Mouse (Mus musculus): ENCODE measurements at regions not wholly inside any gene's neighbourhood (a gene's known extent, or its start where the extent isn't known, plus 50 kb on each side); places are given as distances from the start of the nearest gene placed in this dataset.

- H3K36me3 ChIP-seq = no peaks in the 10 kb centered on the region
- H3K27ac ChIP-seq (replicated peaks) = no peak overlapping the region
- WGBS = 83% methylated on average over 9 of the region's 9 CpGs
- ATAC-seq (ENCODE audit: low FRiP score, low read depth) = no peak
- H3K4me3 ChIP-seq = no peak overlapping the region
- no peak overlapping the region for H3K4me2 ChIP-seq (replicated peaks)
- no peaks in the 10 kb centered on the region for H3K27me3 ChIP-seq
- no peaks in the 10 kb centered on the region for H3K4me1 ChIP-seq
- H3K9ac ChIP-seq (replicated peaks) = no peak overlapping the region
- no peaks in the 10 kb centered on the region for H3K9me3 ChIP-seq
Measured at GRCm38 (mm10) chr7:37305463-37305862, 468.0 kb downstream of the Zfp536 start.

GRCm38 (mm10) chr7:37307191-37307590 is 466.2 kb downstream of the Zfp536 start:
- 84% methylated on average over 4 of the region's 4 CpGs for WGBS
- Histone ChIP-seq H3K27ac (replicated peaks) (no peak overlapping the region), H3K27me3 (no peaks in the 10 kb centered on the region), H3K4me2 (replicated peaks) (no peak overlapping the region), H3K4me3 (no peak overlapping the region), H3K9ac (replicated peaks) (no peak overlapping the region), H3K4me1 (0 out of 2 replicates have a peak, but pooled peaks cover 3% of the 10 kb centered on the region), H3K9me3 (no peaks in the 10 kb centered on the region), H3K36me3 (no peaks in the 10 kb centered on the region)
- no peak for ATAC-seq (ENCODE audit: low FRiP score, low read depth)

GRCm38 (mm10) chr7:37324653-37325052 is 448.8 kb downstream of the Zfp536 start:
- peaks cover 2% of the 10 kb centered on the region; the same call in 1 of the 2 replicates for H3K4me1 ChIP-seq

GRCm38 (mm10) chr7:37333451-37333850 is 440.0 kb downstream of the Zfp536 start:
- Histone ChIP-seq H3K4me3 (no peak overlapping the region), H3K27me3 (peaks cover 13% of the 10 kb centered on the region), H3K9ac (replicated peaks) (no peak overlapping the region), H3K9me3 (no peaks in the 10 kb centered on the region), H3K27ac (replicated peaks) (no peak overlapping the region), H3K4me2 (replicated peaks) (no peak overlapping the region), H3K36me3 (no peaks in the 10 kb centered on the region), H3K4me1 (peaks cover 37% of the 10 kb centered on the region)
- ATAC-seq (ENCODE audit: low FRiP score, low read depth) = no peak
- 78% methylated on average over 16 of the region's 16 CpGs for WGBS

More at GRCm38 (mm10) chr7:37324653-37325052, 448.8 kb downstream of the Zfp536 start:
- H3K9ac ChIP-seq (replicated peaks) = no peak overlapping the region
- H3K36me3 ChIP-seq = no peaks in the 10 kb centered on the region
- no peak overlapping the region for H3K4me3 ChIP-seq
- no peaks in the 10 kb centered on the region for H3K9me3 ChIP-seq
- H3K27me3 ChIP-seq = no peaks in the 10 kb centered on the region
- 86% methylated on average over 7 of the region's 7 CpGs for WGBS
- H3K4me2 ChIP-seq (replicated peaks) = no peak overlapping the region
- H3K27ac ChIP-seq (replicated peaks) = no peak overlapping the region
- ATAC-seq (ENCODE audit: low FRiP score, low read depth) = no peak

- Histone ChIP-seq H3K4me2 (replicated peaks) (no peak overlapping the region), H3K36me3 (no peaks in the 10 kb centered on the region), H3K4me3 (no peak overlapping the region), H3K9ac (replicated peaks) (no peak overlapping the region), H3K9me3 (no peaks in the 10 kb centered on the region), H3K27ac (replicated peaks) (no peak overlapping the region), H3K27me3 (peaks cover 17% of the 10 kb centered on the region), H3K4me1 (peaks cover 42% of the 10 kb centered on the region)
- no peak for ATAC-seq (ENCODE audit: low FRiP score, low read depth)
- 59% methylated on average over 7 of the region's 7 CpGs for WGBS
Measured at GRCm38 (mm10) chr7:37335212-37335611, 438.2 kb downstream of the Zfp536 start.

GRCm38 (mm10) chr7:37336171-37336850 is 437.1 kb downstream of the Zfp536 start:
- ATAC-seq (ENCODE audit: low FRiP score, low read depth) = peak; percentile 44
- H3K9ac ChIP-seq (replicated peaks) = no peak overlapping the region; the same call in 1 of the 2 replicates
- H3K4me3 ChIP-seq = peak overlapping the region; percentile 35
- no peaks in the 10 kb centered on the region for H3K36me3 ChIP-seq
- H3K27me3 ChIP-seq = peaks cover 28% of the 10 kb centered on the region
- H3K4me1 ChIP-seq = peaks cover 42% of the 10 kb centered on the region
- peak overlapping the region; percentile 58 for H3K4me2 ChIP-seq (replicated peaks)
- H3K27ac ChIP-seq (replicated peaks) = 0 out of 2 replicates have a peak overlapping the region, but pooled peaks have one; percentile 10
- 8% methylated on average over 12 of the region's 12 CpGs for WGBS
- H3K9me3 ChIP-seq = no peaks in the 10 kb centered on the region

GRCm38 (mm10) chr7:37336851-37337531 is 436.4 kb downstream of the Zfp536 start:
- H3K4me1 ChIP-seq = peaks cover 42% of the 10 kb centered on the region
- peak overlapping the region; percentile 58 for H3K4me2 ChIP-seq (replicated peaks)
- H3K36me3 ChIP-seq = no peaks in the 10 kb centered on the region
- ATAC-seq (ENCODE audit: low FRiP score, low read depth) = 0 out of 2 replicates have a peak, but pooled peaks have one; percentile 38
- peak overlapping the region; percentile 35 for H3K4me3 ChIP-seq
- WGBS = 4% methylated on average over 28 of the region's 28 CpGs
- 0 out of 2 replicates have a peak overlapping the region, but pooled peaks have one; percentile 20 for H3K27ac ChIP-seq (replicated peaks)
- peak overlapping the region; percentile 45; the same call in 1 of the 2 replicates for H3K9ac ChIP-seq (replicated peaks)
- H3K27me3 ChIP-seq = peaks cover 30% of the 10 kb centered on the region
- no peaks in the 10 kb centered on the region for H3K9me3 ChIP-seq

- 68% methylated on average over 11 of the region's 11 CpGs for WGBS
- no peak for ATAC-seq (ENCODE audit: low FRiP score, low read depth)
- H3K9me3 ChIP-seq = no peaks in the 10 kb centered on the region
- 0 out of 2 replicates have a peak overlapping the region, but pooled peaks have one; percentile 20 for H3K27ac ChIP-seq (replicated peaks)
- no peaks in the 10 kb centered on the region for H3K36me3 ChIP-seq
- no peak overlapping the region for H3K4me3 ChIP-seq
- peaks cover 30% of the 10 kb centered on the region for H3K27me3 ChIP-seq
- peaks cover 48% of the 10 kb centered on the region for H3K4me1 ChIP-seq
- no peak overlapping the region for H3K9ac ChIP-seq (replicated peaks)
- H3K4me2 ChIP-seq (replicated peaks) = peak overlapping the region; percentile 23; the same call in 1 of the 2 replicates
Measured at GRCm38 (mm10) chr7:37337616-37338015, 435.8 kb downstream of the Zfp536 start.

- WGBS = 27% methylated on average over 11 of the region's 11 CpGs
- peaks cover 53% of the 10 kb centered on the region for H3K4me1 ChIP-seq
- H3K9me3 ChIP-seq = no peaks in the 10 kb centered on the region
- peak overlapping the region; percentile 23 for H3K4me2 ChIP-seq (replicated peaks)
- ATAC-seq (ENCODE audit: low FRiP score, low read depth) = no peak
- H3K9ac ChIP-seq (replicated peaks) = no peak overlapping the region
- no peak overlapping the region for H3K4me3 ChIP-seq
- peaks cover 30% of the 10 kb centered on the region for H3K27me3 ChIP-seq
- no peaks in the 10 kb centered on the region for H3K36me3 ChIP-seq
- no peak overlapping the region for H3K27ac ChIP-seq (replicated peaks)
Measured at GRCm38 (mm10) chr7:37338067-37338501, 435.4 kb downstream of the Zfp536 start.

- Histone ChIP-seq H3K4me3 (peak overlapping the region; percentile 29), H3K27me3 (peaks cover 51% of the 10 kb centered on the region), H3K27ac (replicated peaks) (no peak overlapping the region), H3K36me3 (no peaks in the 10 kb centered on the region), H3K9ac (replicated peaks) (peak overlapping the region; percentile 41; the same call in 1 of the 2 replicates), H3K4me1 (peaks cover 40% of the 10 kb centered on the region), H3K4me2 (replicated peaks) (peak overlapping the region; percentile 54), H3K9me3 (no peaks in the 10 kb centered on the region)
- 18% methylated on average over 11 of the region's 11 CpGs for WGBS
- peak; percentile 18 for ATAC-seq (ENCODE audit: low FRiP score, low read depth)
Measured at GRCm38 (mm10) chr7:37342613-37343012, 430.8 kb downstream of the Zfp536 start.

- WGBS = 24% methylated on average over 23 of the region's 23 CpGs
- Histone ChIP-seq H3K9me3 (no peaks in the 10 kb centered on the region), H3K27ac (replicated peaks) (no peak overlapping the region), H3K9ac (replicated peaks) (peak overlapping the region; percentile 41), H3K4me3 (peak overlapping the region; percentile 29), H3K27me3 (peaks cover 53% of the 10 kb centered on the region), H3K4me2 (replicated peaks) (peak overlapping the region; percentile 54), H3K36me3 (no peaks in the 10 kb centered on the region), H3K4me1 (peaks cover 35% of the 10 kb centered on the region)
- peak; percentile 62 for ATAC-seq (ENCODE audit: low FRiP score, low read depth)
Measured at GRCm38 (mm10) chr7:37343021-37343593, 430.3 kb downstream of the Zfp536 start.

Measured in midbrain, embryonic 12.5 days (tissue).